Mouse (Mus musculus) forebrain, embryonic 11.5 days (tissue): ENCODE measurements around the gene Gm7694. TPM values are rescaled to one million over a fixed set of nuclear protein-coding genes. Genes with fewer than 3 reads are reported as not detected.
A peak's percentile ranks its signal among the peaks of the same experiment; 100 is the strongest.

Source experiments
- ATAC-seq: fragments of 200-750 bp; cut with Nextera tagmentation; replicated peaks from 2 replicates; pipeline ENCODE4 v1.8.0; 2017; ENCODE audit warnings: moderate TSS enrichment; ENCODE audit not compliant: low FRiP score
- DNase-seq: peaks from one replicate; pipeline ENCODE4 v3.0.0-alpha.2; 2017; ENCODE audit warnings: low spot score
- H3K27ac ChIP-seq: fragments of 300-500 bp; sonication (generic); 2 replicates; pipeline ENCODE4 v1.5.1; 2014; ENCODE audit warnings: low read depth, low read length
- H3K27me3 ChIP-seq: fragments of 300-500 bp; sonication (generic); 2 replicates; pipeline ENCODE4 v1.6.1; 2014; ENCODE audit warnings: mild to moderate bottlenecking, low read length, mixed read lengths; ENCODE audit not compliant: control insufficient read depth, insufficient read depth
- H3K36me3 ChIP-seq: fragments of 300-500 bp; sonication (generic); 2 replicates; pipeline ENCODE4 v1.6.1; 2014; ENCODE audit warnings: mild to moderate bottlenecking, low read length, moderate library complexity, mixed read lengths; ENCODE audit not compliant: control insufficient read depth, insufficient read depth
- H3K4me1 ChIP-seq: fragments of 300-500 bp; sonication (generic); replicated peaks from 2 replicates; pipeline ENCODE4 v1.6.1; 2014; ENCODE audit warnings: low read length, mixed read lengths; ENCODE audit not compliant: control insufficient read depth, insufficient read depth
- H3K4me2 ChIP-seq: fragments of 300-500 bp; sonication (generic); 2 replicates; pipeline ENCODE4 v1.6.1; 2014; ENCODE audit warnings: low read depth, mild to moderate bottlenecking, low read length, moderate library complexity, mixed read lengths; ENCODE audit not compliant: severe bottlenecking
- H3K4me3 ChIP-seq: fragments of 300-500 bp; sonication (generic); 2 replicates; pipeline ENCODE4 v1.5.1; 2014; ENCODE audit warnings: low read depth, low read length
- H3K9ac ChIP-seq: fragments of 300-500 bp; sonication (generic); 2 replicates; pipeline ENCODE4 v1.6.1; 2014; ENCODE audit warnings: low read length
- H3K9me3 ChIP-seq: fragments of 300-500 bp; sonication (generic); 2 replicates; pipeline ENCODE4 v1.6.1; 2016; ENCODE audit warnings: low read length, mixed read lengths; ENCODE audit not compliant: control insufficient read depth
- WGBS: fragments of 180-500 bp; shearing (Covaris S2); extraction: QIAGEN DNeasy Blood & Tissue Kit; methylation state at CpG from one replicate; pipeline ENCODE4 v1.1.7; 2014; 5-methylcytosine and 5-hydroxymethylcytosine counted together
- polyA plus RNA-seq: library from polyadenylated mRNA; unstranded; fragments of >200 nt; fragmentation: Nextera tagmentation; extraction: Ambion mirVana; gene quantifications from 2 replicates; pipeline ENCODE4 v1.2.1, GENCODE M21; 2014

The Gm7694 gene
- polyA plus RNA-seq, 1 experiment from 2014 or later: 6.6 TPM

DNA sequence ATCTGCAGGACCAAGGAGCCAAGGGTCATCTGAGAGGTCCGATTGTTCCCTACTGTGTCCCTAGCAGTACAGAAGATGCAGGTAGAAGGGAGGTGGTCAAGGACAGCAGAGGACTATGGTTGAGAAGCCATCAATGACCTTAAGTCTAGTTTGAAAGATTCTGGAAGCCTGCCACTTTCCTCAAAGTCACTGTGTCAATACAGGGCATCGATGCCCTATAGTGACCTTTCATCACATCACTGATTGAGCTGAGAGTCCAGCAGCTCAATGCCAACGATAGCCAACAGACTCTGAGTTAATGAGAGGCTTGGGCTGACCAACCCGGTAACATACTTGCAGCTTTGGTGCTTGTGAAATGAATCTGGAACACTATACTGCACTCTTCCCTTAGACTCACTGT lies 19.1 kb upstream of the Gm7694 start:
- Histone ChIP-seq H3K36me3 (no peaks in the 10 kb centered on the region), H3K27me3 (no peaks in the 10 kb centered on the region), H3K9me3 (no peaks in the 10 kb centered on the region), H3K4me2 (no peak overlapping the region), H3K9ac (no peak overlapping the region), H3K27ac (no peak overlapping the region), H3K4me3 (no peak overlapping the region), H3K4me1 (no peaks in the 10 kb centered on the region)
- no peak for ATAC-seq
- DNase-seq: no peak
- 91% methylated on average over 4 of the region's 4 CpGs for WGBS

DNA sequence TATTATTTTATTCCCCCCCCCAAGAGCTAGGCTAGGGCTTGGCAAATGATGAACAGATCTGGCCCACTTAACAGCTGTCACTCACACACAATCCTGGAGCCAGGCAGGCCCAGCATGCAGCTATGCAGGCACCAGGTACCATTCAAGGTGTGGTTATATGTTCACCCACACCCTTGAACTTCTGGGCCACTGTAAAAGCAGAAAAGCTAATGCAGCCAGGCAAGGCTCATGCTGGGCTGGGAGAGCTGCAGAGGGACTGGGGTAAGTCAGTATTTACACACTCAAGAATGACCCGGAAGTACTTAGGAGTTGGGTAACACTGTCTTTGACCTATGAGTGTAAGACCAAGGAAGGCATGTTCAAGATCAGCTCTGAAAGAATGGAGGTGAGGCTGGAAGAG lies 18.2 kb upstream of the Gm7694 start:
- DNase-seq: no peak
- Histone ChIP-seq H3K27ac (no peak overlapping the region), H3K27me3 (no peaks in the 10 kb centered on the region), H3K9me3 (no peaks in the 10 kb centered on the region), H3K4me1 (no peaks in the 10 kb centered on the region), H3K4me2 (no peak overlapping the region), H3K9ac (no peak overlapping the region), H3K4me3 (no peak overlapping the region), H3K36me3 (no peaks in the 10 kb centered on the region)
- no peak for ATAC-seq
- WGBS: 94% methylated on average over 1 of the region's 1 CpGs

DNA sequence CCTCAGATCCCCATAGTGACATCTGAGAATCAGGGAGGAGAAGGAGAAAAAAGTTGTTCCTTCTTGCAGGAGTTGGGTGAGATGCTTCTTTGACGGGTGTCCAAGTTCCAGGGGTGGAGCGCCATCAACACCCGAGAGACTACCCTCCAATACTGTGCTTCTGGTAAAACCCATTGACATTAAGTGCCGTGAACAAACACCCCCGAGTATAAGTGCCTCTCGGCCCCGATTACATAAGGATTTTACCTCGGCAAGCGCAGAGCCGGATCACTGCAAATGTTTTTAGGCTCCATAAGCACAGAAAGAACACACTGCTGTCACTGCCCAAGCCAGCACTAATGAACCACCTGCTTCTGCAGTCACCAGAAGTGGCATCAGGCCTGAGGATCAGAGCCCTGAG lies 16.9 kb upstream of the Gm7694 start:
- Histone ChIP-seq H3K27ac (no peak overlapping the region), H3K27me3 (no peaks in the 10 kb centered on the region), H3K4me3 (no peak overlapping the region), H3K4me2 (no peak overlapping the region), H3K9ac (no peak overlapping the region), H3K36me3 (no peaks in the 10 kb centered on the region), H3K4me1 (no peaks in the 10 kb centered on the region), H3K9me3 (no peaks in the 10 kb centered on the region)
- 90% methylated on average over 10 of the region's 10 CpGs for WGBS
- DNase-seq (no peak), ATAC-seq (no peak)

- Histone ChIP-seq H3K4me3 (no peak overlapping the region), H3K27ac (no peak overlapping the region), H3K36me3 (no peaks in the 10 kb centered on the region), H3K4me2 (no peak overlapping the region), H3K4me1 (no peaks in the 10 kb centered on the region), H3K9ac (no peak overlapping the region), H3K27me3 (no peaks in the 10 kb centered on the region), H3K9me3 (no peaks in the 10 kb centered on the region)
- ATAC-seq: no peak
- WGBS: 90% methylated on average over 2 of the region's 2 CpGs
- no peak for DNase-seq
Observed at GRCm38 (mm10) chr1:170322046-170322445, 15.9 kb upstream of the Gm7694 start.

GRCm38 (mm10) chr1:170311431-170311830 lies 5.3 kb upstream of the Gm7694 start:
- Histone ChIP-seq H3K9me3 (no peaks in the 10 kb centered on the region), H3K4me1 (no peaks in the 10 kb centered on the region), H3K4me2 (no peak overlapping the region), H3K36me3 (no peaks in the 10 kb centered on the region), H3K4me3 (no peak overlapping the region), H3K9ac (no peak overlapping the region), H3K27me3 (no peaks in the 10 kb centered on the region), H3K27ac (no peak overlapping the region)
- ATAC-seq (no peak), DNase-seq (no peak)
- 86% methylated on average over 6 of the region's 6 CpGs for WGBS

- Histone ChIP-seq H3K9me3 (no peaks in the 10 kb centered on the region), H3K27ac (no peak within 1 kb of the TSS), H3K36me3 (no peaks in the 10 kb centered on the region), H3K27me3 (no peaks in the 10 kb centered on the region), H3K4me1 (no peaks in the 10 kb centered on the region), H3K4me2 (no peak within 1 kb of the TSS), H3K9ac (no peak within 1 kb of the TSS), H3K4me3 (no peak within 1 kb of the TSS)
- DNase-seq (peak; percentile 17), ATAC-seq (no peak)
- 94% methylated on average over 4 of the region's 4 CpGs for WGBS
Observed at GRCm38 (mm10) chr1:170308503-170308902, 2.4 kb upstream of the Gm7694 start, which contains the start of gene Spata46. TSS of gene Spata46 (plus strand) at chr1:170308803.

GRCm38 (mm10) chr1:170305002-170305401 lies 1.1 kb downstream of the Gm7694 start:
- DNase-seq (no peak), ATAC-seq (no peak)
- Histone ChIP-seq H3K27ac (no peak overlapping the region), H3K4me3 (no peak overlapping the region), H3K9ac (no peak overlapping the region), H3K4me2 (no peak overlapping the region), H3K4me1 (no peaks in the 10 kb centered on the region), H3K36me3 (no peaks in the 10 kb centered on the region), H3K9me3 (no peaks in the 10 kb centered on the region), H3K27me3 (no peaks in the 10 kb centered on the region)
- 92% methylated on average over 10 of the region's 10 CpGs for WGBS

- 75% methylated on average over 6 of the region's 6 CpGs for WGBS
- Histone ChIP-seq H3K4me1 (no peaks in the 10 kb centered on the region), H3K4me3 (no peak overlapping the region), H3K36me3 (no peaks in the 10 kb centered on the region), H3K27me3 (no peaks in the 10 kb centered on the region), H3K4me2 (no peak overlapping the region), H3K9ac (no peak overlapping the region), H3K27ac (no peak overlapping the region), H3K9me3 (no peaks in the 10 kb centered on the region)
- no peak for DNase-seq
- ATAC-seq: no peak
Observed at GRCm38 (mm10) chr1:170303103-170303502, 3.0 kb downstream of the Gm7694 start.

- no peak overlapping the region for H3K4me3 ChIP-seq
- no peak overlapping the region for H3K4me2 ChIP-seq
- WGBS: 81% methylated on average over 6 of the region's 6 CpGs
- H3K27ac ChIP-seq: no peak overlapping the region
- no peak for ATAC-seq
- H3K27me3 ChIP-seq: no peaks in the 10 kb centered on the region
- H3K4me1 ChIP-seq: no peaks in the 10 kb centered on the region
- no peak for DNase-seq
- no peaks in the 10 kb centered on the region for H3K9me3 ChIP-seq
- no peak overlapping the region for H3K9ac ChIP-seq
- no peaks in the 10 kb centered on the region for H3K36me3 ChIP-seq
Observed at GRCm38 (mm10) chr1:170302456-170302855, 3.7 kb downstream of the Gm7694 start.
